Mouse (Mus musculus): ENCODE data around the gene Naif1. TPM values are rescaled to one million over a fixed set of nuclear protein-coding genes. Genes with fewer than 3 reads are reported as not detected.

Gene Naif1
- polyA plus RNA-seq, 1 experiment from 2014 or later = 2.4 TPM

GRCm38 (mm10) chr2:32503588-32503987 lies 53.3 kb downstream of the Naif1 start:
- H3K27ac ChIP-seq (replicated peaks) = no peak overlapping the region
- no peaks in the 10 kb centered on the region for H3K27me3 ChIP-seq
- H3K4me2 ChIP-seq = no peak overlapping the region
- WGBS (ENCODE audit: insufficient replicate concordance) = 23% methylated on average over 3 of the region's 3 CpGs
- ATAC-seq (ENCODE audit: insufficient read depth) = no peak
- H3K9me3 ChIP-seq (replicated peaks) = no peaks in the 10 kb centered on the region
- no peaks in the 10 kb centered on the region for H3K4me1 ChIP-seq (replicated peaks)
- H3K4me3 ChIP-seq (replicated peaks) = no peak overlapping the region
- no peak overlapping the region for H3K9ac ChIP-seq
- H3K36me3 ChIP-seq (replicated peaks) = 0 out of 2 replicates have a peak, but pooled peaks cover 2% of the 10 kb centered on the region

GRCm38 (mm10) chr2:32505536-32505935 lies 55.3 kb downstream of the Naif1 start:
- 78% methylated on average over 2 of the region's 2 CpGs for WGBS (ENCODE audit: insufficient replicate concordance)
- H3K9me3 ChIP-seq (replicated peaks) = no peaks in the 10 kb centered on the region
- H3K4me3 ChIP-seq (replicated peaks) = no peak overlapping the region
- no peak overlapping the region for H3K9ac ChIP-seq
- no peak overlapping the region for H3K4me2 ChIP-seq
- 0 out of 2 replicates have a peak, but pooled peaks cover 2% of the 10 kb centered on the region for H3K36me3 ChIP-seq (replicated peaks)
- no peak for ATAC-seq (ENCODE audit: insufficient read depth)
- peaks cover 3% of the 10 kb centered on the region; the same call in 1 of the 2 replicates for H3K4me1 ChIP-seq (replicated peaks)
- no peak overlapping the region for H3K27ac ChIP-seq (replicated peaks)
- no peaks in the 10 kb centered on the region for H3K27me3 ChIP-seq

Other genes starting within 250 kb of the Naif1 start
- 11.9 and 14.9 TPM in 2 replicates for gene Pomt1, start 213.9 kb upstream of the Naif1 start, polyA plus RNA-seq (2015; fragmentation: Nextera tagmentation; extraction: Ambion mirVana)
- 24.9 and 33.4 TPM in 2 replicates for gene Uck1, start 190.3 kb upstream of the Naif1 start, polyA plus RNA-seq (2015; fragmentation: Nextera tagmentation; extraction: Ambion mirVana)
- 7.9 and 10.2 TPM in 2 replicates for gene Golga2, start 163.1 kb upstream of the Naif1 start, polyA plus RNA-seq (2015; fragmentation: Nextera tagmentation; extraction: Ambion mirVana)
- gene Swi5, start 162.4 kb upstream of the Naif1 start, polyA plus RNA-seq (2015; fragmentation: Nextera tagmentation; extraction: Ambion mirVana) = 156 and 158 TPM in 2 replicates
- gene Ciz1, start 98.1 kb upstream of the Naif1 start, polyA plus RNA-seq (2015; fragmentation: Nextera tagmentation; extraction: Ambion mirVana) = 17.0 and 18.0 TPM in 2 replicates
- gene Dnm1, start 97.1 kb upstream of the Naif1 start, polyA plus RNA-seq (2015; fragmentation: Nextera tagmentation; extraction: Ambion mirVana) = 0.44 and 0.50 TPM in 2 replicates
- 25.0 and 29.0 TPM in 2 replicates for gene 1110008P14Rik, start 68.5 kb upstream of the Naif1 start, polyA plus RNA-seq (2015; fragmentation: Nextera tagmentation; extraction: Ambion mirVana)
- 185 and 214 TPM in 2 replicates for gene Lcn2, start 62.2 kb upstream of the Naif1 start, polyA plus RNA-seq (2015; fragmentation: Nextera tagmentation; extraction: Ambion mirVana)
- 12.0 and 12.2 TPM in 2 replicates for gene Ptges2, start 54.6 kb upstream of the Naif1 start, polyA plus RNA-seq (2015; fragmentation: Nextera tagmentation; extraction: Ambion mirVana)
- gene Slc25a25, start 988 bp downstream of the Naif1 start, polyA plus RNA-seq (2015; fragmentation: Nextera tagmentation; extraction: Ambion mirVana) = 9.6 and 10.4 TPM in 2 replicates
- 1.3 and 2.2 TPM in 2 replicates for gene Fam102a, start 84.9 kb downstream of the Naif1 start, polyA plus RNA-seq (2015; fragmentation: Nextera tagmentation; extraction: Ambion mirVana)
- gene Dpm2, start 120.4 kb downstream of the Naif1 start, polyA plus RNA-seq (2015; fragmentation: Nextera tagmentation; extraction: Ambion mirVana) = 48.2 and 49.0 TPM in 2 replicates
- 0.22 TPM in 1 of 2 replicates, not detected in the other for gene Pip5kl1, start 124.3 kb downstream of the Naif1 start, polyA plus RNA-seq (2015; fragmentation: Nextera tagmentation; extraction: Ambion mirVana)
- gene 9430097D07Rik, start 125.2 kb downstream of the Naif1 start, polyA plus RNA-seq (2015; fragmentation: Nextera tagmentation; extraction: Ambion mirVana) = not detected in 2 replicates
- 7.9 and 8.5 TPM in 2 replicates for gene St6galnac4, start 136.6 kb downstream of the Naif1 start, polyA plus RNA-seq (2015; fragmentation: Nextera tagmentation; extraction: Ambion mirVana)
- 11.6 and 11.7 TPM in 2 replicates for gene St6galnac6, start 149.3 kb downstream of the Naif1 start, polyA plus RNA-seq (2015; fragmentation: Nextera tagmentation; extraction: Ambion mirVana)
- 4.7 and 6.6 TPM in 2 replicates for gene Ak1, start 171.3 kb downstream of the Naif1 start, polyA plus RNA-seq (2015; fragmentation: Nextera tagmentation; extraction: Ambion mirVana)
- gene Eng, start 196.1 kb downstream of the Naif1 start, polyA plus RNA-seq (2015; fragmentation: Nextera tagmentation; extraction: Ambion mirVana) = 23.5 and 29.5 TPM in 2 replicates

Measured in liver, embryonic 15.5 days (tissue).